Mouse (Mus musculus): ENCODE data around the gene Slc2a1. TPM values are rescaled to one million over a fixed set of nuclear protein-coding genes. Genes with fewer than 3 reads are reported as not detected.
A peak's percentile ranks its signal among the peaks of the same experiment; 100 is the strongest.

Gene Slc2a1
- polyA plus RNA-seq, 1 experiment from 2014 or later: 94.4 TPM

- no peak overlapping the region for H3K27ac ChIP-seq (replicated peaks; ENCODE audit: low read depth, low read length)
- peaks cover 7% of the 10 kb centered on the region; the same call in 1 of the 2 replicates for H3K4me1 ChIP-seq (ENCODE audit: control insufficient read depth, insufficient read depth, low read length)
- no peak overlapping the region for H3K9ac ChIP-seq (replicated peaks; ENCODE audit: low read length)
- DNase-seq (no peak), ATAC-seq (ENCODE audit: low FRiP score, low TSS enrichment) (no peak)
- H3K27me3 ChIP-seq (ENCODE audit: control insufficient read depth, insufficient read depth, low read length): no peaks in the 10 kb centered on the region
- H3K36me3 ChIP-seq (ENCODE audit: control insufficient read depth, insufficient read depth, low read length): peaks cover 22% of the 10 kb centered on the region
- no peaks in the 10 kb centered on the region for H3K9me3 ChIP-seq (ENCODE audit: control insufficient read depth, low read length)
- 91% methylated on average over 4 of the region's 4 CpGs for WGBS
- no peak overlapping the region for H3K4me2 ChIP-seq (ENCODE audit: low read length)
- H3K4me3 ChIP-seq (replicated peaks; ENCODE audit: low read depth, low read length): no peak overlapping the region
Observed at GRCm38 (mm10) chr4:119167068-119167467, 58.6 kb downstream of the Slc2a1 start.

DNA sequence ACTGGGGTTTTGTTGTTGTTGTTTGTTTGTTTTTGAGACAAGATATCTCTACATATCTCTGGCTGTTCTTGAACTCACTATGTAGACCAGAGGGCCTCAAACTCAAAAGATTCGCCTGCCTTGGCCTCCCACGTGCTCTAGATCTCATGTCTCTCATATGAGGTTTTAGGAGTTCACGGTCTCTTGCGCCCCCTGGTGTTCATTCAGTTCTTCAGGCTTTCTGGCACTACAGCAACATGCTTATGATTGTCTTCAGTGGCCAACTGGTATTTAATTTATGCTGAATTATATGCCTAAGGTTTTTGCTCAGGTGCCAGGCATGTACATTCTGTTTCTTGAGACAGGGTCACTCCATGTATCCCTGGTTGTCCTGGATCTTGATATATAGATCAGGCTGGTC is 59.2 kb downstream of the Slc2a1 start:
- Histone ChIP-seq H3K27ac (replicated peaks; ENCODE audit: low read depth, low read length) (no peak overlapping the region), H3K9ac (replicated peaks; ENCODE audit: low read length) (no peak overlapping the region), H3K9me3 (ENCODE audit: control insufficient read depth, low read length) (no peaks in the 10 kb centered on the region), H3K4me1 (ENCODE audit: control insufficient read depth, insufficient read depth, low read length) (peaks cover 11% of the 10 kb centered on the region), H3K36me3 (ENCODE audit: control insufficient read depth, insufficient read depth, low read length) (peaks cover 22% of the 10 kb centered on the region), H3K27me3 (ENCODE audit: control insufficient read depth, insufficient read depth, low read length) (no peaks in the 10 kb centered on the region), H3K4me2 (ENCODE audit: low read length) (no peak overlapping the region), H3K4me3 (replicated peaks; ENCODE audit: low read depth, low read length) (no peak overlapping the region)
- no peak for ATAC-seq (ENCODE audit: low FRiP score, low TSS enrichment)
- 3% methylated on average over 4 of the region's 4 CpGs for WGBS
- DNase-seq: peak; percentile 92

DNA sequence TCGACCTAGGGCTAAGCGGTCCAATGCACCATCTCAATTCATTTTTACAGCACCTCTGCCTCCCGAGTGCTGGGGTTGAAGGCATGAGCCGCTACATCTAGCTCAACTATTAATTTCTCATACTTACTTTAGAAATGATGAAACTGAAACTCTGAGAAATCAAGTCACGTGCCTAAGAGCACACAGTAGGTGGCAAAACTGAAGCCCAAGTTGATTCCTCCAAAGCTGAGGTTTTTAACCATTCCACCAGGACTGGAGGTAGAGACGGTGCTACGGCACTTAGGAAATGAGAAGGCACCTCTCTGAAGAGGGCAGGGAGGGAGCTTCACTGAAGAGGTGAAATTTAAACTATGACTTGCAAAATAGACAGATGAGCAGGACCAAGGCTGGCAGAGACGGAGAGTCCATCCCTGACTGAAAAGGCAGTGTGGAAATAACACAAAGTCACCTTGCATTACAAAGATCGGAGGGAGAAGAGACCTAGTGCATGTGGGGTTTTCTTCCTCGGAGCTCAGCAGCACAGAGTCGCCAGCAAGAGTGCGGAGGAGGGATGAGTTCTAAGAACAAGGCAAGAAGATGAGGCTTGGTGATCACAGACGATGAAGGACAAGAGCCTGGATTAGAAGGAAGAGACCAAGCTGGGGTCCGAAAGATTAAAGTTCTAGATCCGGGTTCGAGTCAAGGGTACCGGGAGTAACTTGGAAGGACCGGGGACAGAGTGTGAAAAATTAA is 64.6 kb downstream of the Slc2a1 start:
- Histone ChIP-seq H3K4me3 (replicated peaks; ENCODE audit: low read depth, low read length) (peak overlapping the region; percentile 67), H3K27ac (replicated peaks; ENCODE audit: low read depth, low read length) (peak overlapping the region; percentile 65; the same call in 1 of the 2 replicates), H3K27me3 (ENCODE audit: control insufficient read depth, insufficient read depth, low read length) (no peaks in the 10 kb centered on the region), H3K4me1 (ENCODE audit: control insufficient read depth, insufficient read depth, low read length) (peaks cover 16% of the 10 kb centered on the region), H3K9me3 (ENCODE audit: control insufficient read depth, low read length) (no peaks in the 10 kb centered on the region), H3K36me3 (ENCODE audit: control insufficient read depth, insufficient read depth, low read length) (peaks cover 22% of the 10 kb centered on the region), H3K4me2 (ENCODE audit: low read length) (peak overlapping the region; percentile 61), H3K9ac (replicated peaks; ENCODE audit: low read length) (peak overlapping the region; percentile 78)
- ATAC-seq (ENCODE audit: low FRiP score, low TSS enrichment) (no peak), DNase-seq (no peak)
- 38% methylated on average over 18 of the region's 18 CpGs for WGBS

GRCm38 (mm10) chr4:119173851-119174453 is 65.4 kb downstream of the Slc2a1 start, which contains the start of gene Zfp691:
Gene Zfp691 (minus strand): TSS chr4:119174195.
- peak within 1 kb of the TSS; percentile 67 for H3K4me3 ChIP-seq (replicated peaks; ENCODE audit: low read depth, low read length)
- H3K4me1 ChIP-seq (ENCODE audit: control insufficient read depth, insufficient read depth, low read length): peaks cover 16% of the 10 kb centered on the region
- no peaks in the 10 kb centered on the region for H3K27me3 ChIP-seq (ENCODE audit: control insufficient read depth, insufficient read depth, low read length)
- DNase-seq (peak; percentile 98), ATAC-seq (ENCODE audit: low FRiP score, low TSS enrichment) (peak; percentile 100)
- peak within 1 kb of the TSS; percentile 61 for H3K4me2 ChIP-seq (ENCODE audit: low read length)
- under 1% methylated on average over 40 of the region's 40 CpGs for WGBS
- H3K9ac ChIP-seq (replicated peaks; ENCODE audit: low read length): peak within 1 kb of the TSS; percentile 78
- H3K36me3 ChIP-seq (ENCODE audit: control insufficient read depth, insufficient read depth, low read length): peaks cover 17% of the 10 kb centered on the region
- peak within 1 kb of the TSS; percentile 65 for H3K27ac ChIP-seq (replicated peaks; ENCODE audit: low read depth, low read length)
- H3K9me3 ChIP-seq (ENCODE audit: control insufficient read depth, low read length): no peaks in the 10 kb centered on the region

- Histone ChIP-seq H3K9ac (replicated peaks; ENCODE audit: low read length) (no peak overlapping the region), H3K27me3 (ENCODE audit: control insufficient read depth, insufficient read depth, low read length) (no peaks in the 10 kb centered on the region), H3K9me3 (ENCODE audit: control insufficient read depth, low read length) (no peaks in the 10 kb centered on the region), H3K4me2 (ENCODE audit: low read length) (no peak overlapping the region), H3K27ac (replicated peaks; ENCODE audit: low read depth, low read length) (no peak overlapping the region), H3K36me3 (ENCODE audit: control insufficient read depth, insufficient read depth, low read length) (no peaks in the 10 kb centered on the region), H3K4me1 (ENCODE audit: control insufficient read depth, insufficient read depth, low read length) (peaks cover 5% of the 10 kb centered on the region), H3K4me3 (replicated peaks; ENCODE audit: low read depth, low read length) (no peak overlapping the region)
- WGBS: 83% methylated on average over 5 of the region's 5 CpGs
- ATAC-seq (ENCODE audit: low FRiP score, low TSS enrichment) (no peak), DNase-seq (no peak)
Observed at GRCm38 (mm10) chr4:119177702-119178101, 69.2 kb downstream of the Slc2a1 start.

DNA sequence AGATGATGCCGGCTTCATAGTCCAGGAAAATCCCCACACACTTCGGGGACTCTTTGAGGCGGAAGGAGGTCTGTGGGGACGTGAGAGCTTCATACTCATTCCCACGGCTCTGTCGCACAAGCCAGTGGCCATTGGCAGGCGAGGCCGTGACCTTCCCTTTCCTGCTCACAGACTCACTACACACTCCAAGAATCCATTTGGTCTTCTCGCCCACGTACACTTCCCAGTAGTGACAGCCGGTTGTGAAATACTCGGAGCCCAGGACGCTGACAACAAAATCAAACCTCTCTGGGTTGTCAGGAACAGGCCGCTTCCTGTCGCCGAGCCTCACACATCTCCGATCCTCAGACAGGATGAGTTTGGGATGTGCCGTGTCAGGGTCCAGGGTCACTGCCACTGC is 69.8 kb downstream of the Slc2a1 start:
- ATAC-seq (ENCODE audit: low FRiP score, low TSS enrichment): no peak
- DNase-seq: no peak

GRCm38 (mm10) chr4:119180133-119180707 is 71.7 kb downstream of the Slc2a1 start:
- no peak for DNase-seq
- 68% methylated on average over 4 of the region's 4 CpGs for WGBS
- Histone ChIP-seq H3K27me3 (ENCODE audit: control insufficient read depth, insufficient read depth, low read length) (no peaks in the 10 kb centered on the region), H3K4me1 (ENCODE audit: control insufficient read depth, insufficient read depth, low read length) (no peaks in the 10 kb centered on the region), H3K4me2 (ENCODE audit: low read length) (no peak overlapping the region), H3K9ac (replicated peaks; ENCODE audit: low read length) (no peak overlapping the region), H3K36me3 (ENCODE audit: control insufficient read depth, insufficient read depth, low read length) (no peaks in the 10 kb centered on the region), H3K4me3 (replicated peaks; ENCODE audit: low read depth, low read length) (no peak overlapping the region), H3K9me3 (ENCODE audit: control insufficient read depth, low read length) (no peaks in the 10 kb centered on the region), H3K27ac (replicated peaks; ENCODE audit: low read depth, low read length) (no peak overlapping the region)
- no peak for ATAC-seq (ENCODE audit: low FRiP score, low TSS enrichment)

More for the DNA sequence above, 69.8 kb downstream of the Slc2a1 start:
- H3K9me3 ChIP-seq (ENCODE audit: control insufficient read depth, low read length): no peaks in the 10 kb centered on the region
- H3K27me3 ChIP-seq (ENCODE audit: control insufficient read depth, insufficient read depth, low read length): no peaks in the 10 kb centered on the region
- no peaks in the 10 kb centered on the region for H3K4me1 ChIP-seq (ENCODE audit: control insufficient read depth, insufficient read depth, low read length)
- WGBS: 84% methylated on average over 18 of the region's 18 CpGs
- H3K9ac ChIP-seq (replicated peaks; ENCODE audit: low read length): no peak overlapping the region
- H3K27ac ChIP-seq (replicated peaks; ENCODE audit: low read depth, low read length): no peak overlapping the region
- H3K4me3 ChIP-seq (replicated peaks; ENCODE audit: low read depth, low read length): no peak overlapping the region
- no peak overlapping the region for H3K4me2 ChIP-seq (ENCODE audit: low read length)
- H3K36me3 ChIP-seq (ENCODE audit: control insufficient read depth, insufficient read depth, low read length): no peaks in the 10 kb centered on the region

DNA sequence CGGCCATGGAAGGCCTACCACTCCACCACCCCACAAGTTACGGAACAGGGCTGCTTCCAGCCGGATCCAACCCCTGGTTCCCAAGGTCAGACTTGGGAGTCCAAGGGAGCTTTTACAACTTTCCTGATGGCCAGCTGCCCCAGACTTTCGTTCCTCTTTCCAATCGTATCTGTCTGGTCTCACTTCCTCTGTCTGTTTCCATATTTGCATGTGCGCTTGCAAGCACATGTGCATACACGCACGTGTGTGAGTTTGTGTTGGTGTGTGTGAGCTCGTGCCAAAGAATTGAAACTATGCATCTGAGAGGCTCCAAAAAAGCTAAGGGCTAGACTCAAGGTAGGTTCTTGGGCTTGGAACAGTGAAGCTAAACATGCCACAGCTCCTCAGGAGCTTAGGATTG is 72.9 kb downstream of the Slc2a1 start:
- no peak overlapping the region for H3K9ac ChIP-seq (replicated peaks; ENCODE audit: low read length)
- DNase-seq: no peak
- H3K27ac ChIP-seq (replicated peaks; ENCODE audit: low read depth, low read length): no peak overlapping the region
- WGBS: 90% methylated on average over 9 of the region's 9 CpGs
- no peak for ATAC-seq (ENCODE audit: low FRiP score, low TSS enrichment)
- H3K9me3 ChIP-seq (ENCODE audit: control insufficient read depth, low read length): no peaks in the 10 kb centered on the region
- H3K27me3 ChIP-seq (ENCODE audit: control insufficient read depth, insufficient read depth, low read length): no peaks in the 10 kb centered on the region
- H3K4me2 ChIP-seq (ENCODE audit: low read length): no peak overlapping the region
- H3K4me3 ChIP-seq (replicated peaks; ENCODE audit: low read depth, low read length): no peak overlapping the region
- no peaks in the 10 kb centered on the region for H3K4me1 ChIP-seq (ENCODE audit: control insufficient read depth, insufficient read depth, low read length)
- H3K36me3 ChIP-seq (ENCODE audit: control insufficient read depth, insufficient read depth, low read length): no peaks in the 10 kb centered on the region

Data from midbrain, embryonic 14.5 days (tissue).